Mouse (Mus musculus): ENCODE results near the gene Nfkb1.

The Nfkb1 gene

GRCm38 (mm10) chr3:135586471-135586880 lies 104.9 kb downstream of the Nfkb1 start:
- peak; percentile 31 for DNase-seq (ENCODE audit: low read depth)

DNA sequence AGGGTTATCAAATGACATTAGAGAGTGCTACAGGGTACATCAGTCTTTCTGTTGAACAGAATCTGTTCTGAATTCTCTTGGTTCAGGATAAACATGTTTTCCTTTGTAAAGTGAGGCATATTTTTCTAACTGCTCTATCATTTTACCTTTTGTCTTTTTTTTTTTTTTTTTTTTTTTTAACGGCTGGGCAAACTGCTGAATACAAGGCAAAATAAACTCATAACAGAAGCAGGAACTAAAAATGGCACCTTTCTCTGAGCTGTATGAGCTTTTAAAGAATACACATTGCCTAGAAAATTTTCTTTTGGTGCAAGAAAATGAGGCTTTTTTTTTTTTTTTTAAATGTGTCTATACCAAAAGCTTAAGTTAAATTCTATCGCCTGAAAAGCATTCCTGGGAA lies 105.3 kb downstream of the Nfkb1 start:
- no peak for DNase-seq (ENCODE audit: low read depth)

GRCm38 (mm10) chr3:135585482-135585881 lies 105.9 kb downstream of the Nfkb1 start:
- DNase-seq (ENCODE audit: low read depth), result no peak

DNA sequence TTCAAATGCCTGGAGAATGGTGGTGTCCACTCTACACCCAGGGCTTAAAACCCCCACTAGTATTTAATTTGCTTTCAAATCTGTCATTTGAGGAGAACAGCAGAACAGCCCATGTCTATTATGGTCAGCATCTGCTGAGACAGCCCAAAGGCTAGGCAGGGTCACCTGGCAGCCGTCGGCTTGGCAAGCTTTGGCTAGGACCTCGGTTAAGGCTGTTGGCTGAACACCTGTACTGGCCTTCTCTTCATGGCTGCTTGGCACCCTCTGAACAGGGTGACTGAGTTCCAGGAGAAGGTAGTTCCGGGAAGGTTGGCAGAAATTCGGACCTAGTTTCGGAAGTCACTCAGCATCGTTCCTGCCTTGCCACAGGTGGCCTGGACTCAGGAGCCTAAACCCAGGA lies 109.1 kb downstream of the Nfkb1 start:
- DNase-seq (ENCODE audit: low read depth), result no peak

GRCm38 (mm10) chr3:135581606-135582117 lies 109.7 kb downstream of the Nfkb1 start:
- DNase-seq (ENCODE audit: low read depth), result no peak

- DNase-seq (ENCODE audit: low read depth), result no peak
Measured at GRCm38 (mm10) chr3:135580439-135581275, 110.7 kb downstream of the Nfkb1 start.

GRCm38 (mm10) chr3:135579179-135579578 lies 112.2 kb downstream of the Nfkb1 start:
- DNase-seq (ENCODE audit: low read depth), result no peak

GRCm38 (mm10) chr3:135578588-135579140 lies 112.7 kb downstream of the Nfkb1 start:
- no peak for DNase-seq (ENCODE audit: low read depth)

GRCm38 (mm10) chr3:135575126-135575525 lies 116.2 kb downstream of the Nfkb1 start:
- no peak for DNase-seq (ENCODE audit: low read depth)

DNA sequence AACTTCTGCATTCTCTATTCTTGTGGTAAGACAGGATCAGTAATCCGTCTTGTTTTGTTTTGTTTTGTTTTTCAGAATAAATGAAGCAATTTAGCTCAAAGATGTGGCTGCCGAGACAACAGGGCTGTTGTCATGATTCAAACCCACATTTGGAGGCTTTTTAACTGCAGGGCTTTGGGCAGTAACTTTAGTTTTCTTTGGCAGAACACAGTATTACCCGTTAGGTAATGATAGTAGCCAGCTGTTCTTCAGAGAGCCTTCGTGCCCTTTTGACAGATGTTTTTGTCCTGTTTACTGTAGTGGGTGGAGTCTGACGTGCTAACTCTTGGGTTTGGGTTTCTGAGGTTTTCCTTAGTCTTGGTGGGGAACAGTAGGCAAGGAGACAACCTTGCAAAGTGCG lies 118.3 kb downstream of the Nfkb1 start:
- DNase-seq (ENCODE audit: low read depth), result no peak

GRCm38 (mm10) chr3:135571540-135571939 lies 119.8 kb downstream of the Nfkb1 start:
- DNase-seq (ENCODE audit: low read depth), result no peak

DNA sequence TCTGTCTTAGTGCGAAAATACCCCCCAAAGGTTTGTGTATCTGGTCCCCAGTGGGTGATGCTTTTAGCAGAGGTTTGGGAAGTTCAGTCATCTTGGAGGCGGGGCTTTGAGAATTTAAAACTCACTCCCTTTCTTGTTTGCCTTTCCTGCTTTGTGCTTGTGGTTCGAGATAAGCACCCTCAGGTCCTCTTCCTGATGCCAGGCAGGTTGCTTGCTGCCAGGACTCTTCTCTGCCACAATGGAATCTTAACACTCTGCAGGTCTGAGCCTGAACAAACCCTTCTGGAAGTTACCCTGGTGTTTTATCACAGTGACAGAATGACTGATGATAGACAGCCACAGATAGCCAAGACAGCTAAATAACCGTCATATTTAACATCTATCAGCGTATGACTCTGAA lies 122.7 kb downstream of the Nfkb1 start:
- DNase-seq (ENCODE audit: low read depth), result no peak

DNA sequence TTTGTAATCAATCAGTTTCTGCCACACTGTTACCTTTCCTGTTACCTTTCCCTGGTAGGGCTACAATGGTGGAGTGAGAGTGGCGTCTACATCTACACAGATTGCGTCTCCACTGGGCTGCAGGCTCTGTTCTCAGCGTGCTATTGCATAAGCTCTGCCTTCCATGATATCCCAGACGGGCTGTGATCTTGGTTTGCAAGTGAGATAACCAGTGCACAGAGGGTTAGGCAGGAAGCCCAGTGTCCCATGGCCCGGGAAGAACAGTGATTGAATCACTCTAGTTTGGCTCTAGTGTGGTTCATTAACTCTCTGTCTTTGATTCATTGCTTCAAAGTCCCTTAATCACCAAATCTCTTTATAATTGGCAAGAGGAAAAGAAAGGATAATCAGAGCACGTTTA lies 123.5 kb downstream of the Nfkb1 start:
- no peak for DNase-seq (ENCODE audit: low read depth)

DNA sequence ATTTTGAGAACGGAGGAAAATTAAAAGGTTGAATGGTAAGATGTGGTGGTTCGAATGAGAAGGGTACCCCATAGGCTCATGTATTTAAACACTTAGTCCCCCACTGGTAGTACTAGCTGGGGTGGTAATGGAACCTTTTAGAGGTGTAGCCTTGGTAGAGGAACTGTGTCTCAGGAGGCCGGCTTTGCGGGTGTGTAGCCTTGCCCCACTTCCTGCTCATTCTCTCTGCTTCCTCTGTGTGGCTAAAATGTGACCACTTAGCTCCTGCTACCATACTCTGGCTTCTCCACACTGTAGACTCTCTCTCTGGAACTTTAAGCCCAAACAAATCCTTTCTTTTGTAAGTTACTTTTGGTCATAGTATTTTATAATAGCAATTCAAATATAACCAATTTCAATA lies 126.0 kb downstream of the Nfkb1 start:
- peak; percentile 43 for DNase-seq (ENCODE audit: low read depth)

DNA sequence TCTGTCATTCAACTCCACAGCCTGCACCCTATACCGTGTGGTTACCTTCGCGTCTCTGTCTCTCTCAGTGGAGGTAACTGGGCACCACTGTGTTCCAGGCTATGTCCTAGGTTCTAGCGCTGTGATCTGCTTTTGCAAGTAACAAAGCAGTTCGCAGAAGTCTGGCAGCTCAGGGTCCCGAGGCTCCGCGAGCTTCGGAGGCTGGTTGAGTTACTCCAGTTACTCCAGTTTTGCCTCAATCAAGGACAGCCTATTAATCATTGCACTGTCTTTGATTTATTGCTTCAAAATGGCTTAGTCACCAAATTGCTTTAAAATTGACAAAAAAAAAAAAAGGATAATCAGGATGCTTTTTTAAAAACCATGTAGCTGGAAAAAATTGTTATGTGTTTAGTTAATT lies 126.6 kb downstream of the Nfkb1 start:
- DNase-seq (ENCODE audit: low read depth), result no peak

- DNase-seq (ENCODE audit: low read depth), result no peak
Measured at GRCm38 (mm10) chr3:135563163-135563689, 128.1 kb downstream of the Nfkb1 start.

DNA sequence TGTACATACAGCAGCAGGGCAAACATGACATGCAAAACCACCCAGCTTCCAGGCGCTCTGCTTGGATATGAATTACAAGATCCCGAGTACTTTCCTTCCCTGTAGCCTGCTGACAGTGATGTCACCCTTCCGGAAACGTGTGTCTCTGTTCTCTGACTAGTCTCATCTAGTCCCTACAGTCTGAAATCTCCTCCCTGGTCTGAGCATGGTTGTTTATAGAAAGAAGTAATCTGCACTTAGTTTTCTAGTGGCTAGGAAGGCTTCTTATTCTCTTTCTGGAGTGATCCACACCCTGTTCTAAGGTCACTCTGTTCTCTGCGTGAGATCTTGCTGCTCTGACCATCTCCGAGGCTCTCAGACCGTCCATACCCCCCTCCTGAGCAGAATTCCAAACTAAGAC lies 129.3 kb downstream of the Nfkb1 start:
- no peak for DNase-seq (ENCODE audit: low read depth)

- DNase-seq (ENCODE audit: low read depth), result no peak
Measured at GRCm38 (mm10) chr3:135556851-135557662, 134.3 kb downstream of the Nfkb1 start.

DNA sequence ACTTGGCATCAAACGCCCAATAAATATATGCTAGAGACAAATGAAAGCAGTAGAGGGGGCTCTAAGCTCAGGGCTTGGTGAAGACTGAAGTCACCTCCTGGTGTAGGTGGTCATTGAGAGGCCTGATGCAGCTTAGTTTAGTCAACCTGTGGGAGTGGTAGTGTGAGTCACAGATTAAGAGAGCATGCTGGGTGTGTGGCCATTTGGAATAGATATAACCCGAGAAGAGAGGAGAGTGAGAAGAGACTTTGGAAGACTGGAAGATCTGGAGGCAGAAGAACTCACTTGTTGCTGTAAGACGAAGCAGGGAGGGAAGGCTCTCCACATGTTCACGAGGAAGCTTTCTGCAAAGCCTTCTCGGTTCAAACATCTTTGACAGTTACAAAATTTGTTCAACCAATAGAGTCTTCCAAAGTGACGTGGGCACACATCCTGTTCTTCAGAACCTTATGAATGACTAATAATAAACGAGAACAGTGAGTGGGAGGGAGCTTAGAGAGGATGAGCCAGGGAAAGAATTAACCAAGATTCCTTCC lies 135.2 kb downstream of the Nfkb1 start:
- DNase-seq (ENCODE audit: low read depth), result peak; percentile 42

DNA sequence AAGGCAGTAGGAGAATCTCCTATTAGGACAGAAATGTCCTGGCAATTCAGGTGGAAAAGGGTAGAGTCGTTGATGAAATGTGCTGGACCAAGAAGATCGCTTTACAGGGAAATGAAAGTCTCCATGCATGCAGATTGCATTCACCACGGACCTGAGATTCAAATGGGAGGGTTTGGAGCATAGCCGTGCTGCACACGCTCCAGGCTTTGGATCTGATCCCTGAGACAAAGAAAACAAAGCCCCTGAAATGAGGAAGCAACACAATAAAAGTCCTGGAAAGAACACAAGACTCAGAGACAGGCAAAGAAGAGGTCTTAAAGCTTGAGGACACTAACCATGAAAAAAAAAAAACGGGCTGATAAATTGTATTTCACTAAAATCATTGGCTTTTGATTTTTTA lies 136.2 kb downstream of the Nfkb1 start:
- DNase-seq (ENCODE audit: low read depth), result no peak

DNA sequence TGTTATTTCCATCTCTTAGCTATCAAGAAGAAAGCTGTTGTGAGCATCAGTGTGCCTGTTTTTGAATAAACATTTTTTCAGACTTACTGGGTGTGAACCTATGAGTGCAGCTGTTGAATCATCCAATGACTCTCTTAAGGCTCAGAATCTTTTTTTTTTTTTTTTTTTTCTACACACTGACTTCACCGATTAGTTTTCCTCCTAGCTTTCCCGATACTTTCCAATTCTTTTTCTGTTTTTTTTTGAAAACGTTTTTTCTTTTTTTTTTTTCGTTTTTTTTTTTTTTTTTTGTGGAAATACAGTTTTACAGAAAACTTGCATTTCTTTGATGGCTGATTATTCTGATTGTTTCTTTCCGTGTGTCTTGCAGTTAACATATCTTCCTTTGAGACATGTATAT lies 138.5 kb downstream of the Nfkb1 start:
- DNase-seq (ENCODE audit: low read depth), result no peak

- no peak for DNase-seq (ENCODE audit: low read depth)
Measured at GRCm38 (mm10) chr3:135547298-135547697, 144.0 kb downstream of the Nfkb1 start.

All from induced T-regulatory cell, adult 2 months (primary cell).